Mouse (Mus musculus) heart, embryonic 11.5 days (tissue): ENCODE measurements around the gene Gab2. TPM values are rescaled to one million over a fixed set of nuclear protein-coding genes. Genes with fewer than 3 reads are reported as not detected.

ENCODE experiments used
- ATAC-seq: fragments of 200-750 bp; cut with Nextera tagmentation; replicated peaks from 2 replicates; pipeline ENCODE4 v1.8.0; 2017; ENCODE audit warnings: moderate library complexity; ENCODE audit not compliant: insufficient number of reproducible peaks, low FRiP score, low TSS enrichment
- H3K27ac ChIP-seq: fragments of 300-500 bp; sonication (generic); 2 replicates; pipeline ENCODE4 v1.5.1; 2014; ENCODE audit warnings: mild to moderate bottlenecking, low read depth, low read length
- H3K27me3 ChIP-seq: fragments of 300-500 bp; sonication (generic); 2 replicates; pipeline ENCODE4 v1.6.1; 2014; ENCODE audit warnings: mild to moderate bottlenecking, low read length, mixed read lengths; ENCODE audit not compliant: control insufficient read depth, insufficient read depth
- H3K36me3 ChIP-seq: fragments of 300-500 bp; sonication (generic); 2 replicates; pipeline ENCODE4 v1.6.1; 2014; ENCODE audit warnings: mild to moderate bottlenecking, low read length, moderate library complexity, mixed read lengths; ENCODE audit not compliant: control insufficient read depth, insufficient read depth
- H3K4me1 ChIP-seq: fragments of 300-500 bp; sonication (generic); 2 replicates; pipeline ENCODE4 v1.6.1; 2014; ENCODE audit warnings: low read length; ENCODE audit not compliant: control insufficient read depth, insufficient read depth
- H3K4me2 ChIP-seq: fragments of 300-500 bp; sonication (generic); 2 replicates; pipeline ENCODE4 v1.6.1; 2014; ENCODE audit warnings: mild to moderate bottlenecking, moderate library complexity
- H3K4me3 ChIP-seq: fragments of 300-500 bp; sonication (generic); 2 replicates; pipeline ENCODE4 v1.5.1; 2014; ENCODE audit warnings: low read depth, low read length
- H3K9ac ChIP-seq: fragments of 300-500 bp; sonication (generic); 2 replicates; pipeline ENCODE4 v1.6.1; 2014; ENCODE audit warnings: mild to moderate bottlenecking, low read depth, low read length, moderate library complexity
- H3K9me3 ChIP-seq: fragments of 300-500 bp; sonication (generic); replicated peaks from 2 replicates; pipeline ENCODE4 v1.6.1; 2016; ENCODE audit warnings: low read length; ENCODE audit not compliant: control insufficient read depth
- WGBS: fragments of 180-500 bp; shearing (Covaris S2); extraction: QIAGEN DNeasy Blood & Tissue Kit; methylation state at CpG from one replicate; pipeline ENCODE4 v1.1.7; 2014; ENCODE audit not compliant: insufficient replicate concordance; 5-methylcytosine and 5-hydroxymethylcytosine counted together
- polyA plus RNA-seq: library from polyadenylated mRNA; unstranded; fragments of >200 nt; fragmentation: Nextera tagmentation; extraction: Ambion mirVana; gene quantifications from 2 replicates; pipeline ENCODE4 v1.2.1, GENCODE M21; 2014

Gab2 gene
- polyA plus RNA-seq, 1 experiment from 2014 or later, result 5.7 TPM

DNA sequence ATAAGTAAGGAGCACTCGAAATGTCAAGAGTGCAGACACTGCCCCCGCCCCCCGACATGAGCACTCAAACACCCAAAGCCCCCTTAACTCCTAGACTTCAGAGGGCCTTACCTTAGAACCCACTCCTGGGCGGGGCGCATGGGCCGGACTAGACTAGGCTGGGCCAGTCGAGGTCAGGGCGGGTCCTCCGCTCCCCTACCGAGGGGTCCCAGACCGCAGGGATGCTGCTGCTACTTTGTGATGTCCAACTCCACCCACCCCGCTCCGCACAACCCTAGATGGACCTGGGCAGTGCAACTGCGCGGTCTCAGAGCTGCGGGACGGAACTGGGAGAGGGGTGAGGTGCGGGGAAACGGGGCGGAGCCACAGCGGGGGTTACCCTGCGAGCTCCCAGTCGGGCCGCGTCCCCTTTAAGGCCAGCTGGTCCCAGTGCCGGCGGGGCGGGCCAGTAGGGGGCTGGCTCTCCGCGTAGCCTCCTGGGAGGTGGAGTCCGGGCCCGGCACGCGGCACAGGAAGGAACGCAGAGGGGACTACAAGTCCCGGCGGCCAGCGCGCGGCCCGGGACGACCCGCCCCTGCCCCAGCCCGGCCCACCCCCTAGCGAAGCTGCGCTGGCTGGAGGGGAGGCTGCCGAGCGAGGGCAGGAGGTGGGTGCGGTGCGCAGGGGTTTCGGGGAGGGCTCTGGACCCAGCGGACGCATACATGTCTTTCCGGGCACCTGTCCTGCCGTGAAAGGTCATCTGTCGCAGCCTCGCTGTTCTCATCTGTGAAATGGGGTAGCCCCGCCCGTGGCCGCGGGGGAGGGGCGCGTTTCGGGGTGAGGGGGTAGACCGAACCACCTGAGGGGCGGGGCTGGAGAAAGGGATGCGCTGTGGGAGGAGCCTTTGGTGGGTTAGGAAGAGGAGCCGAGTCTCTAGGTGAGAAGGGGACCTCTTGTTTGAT lies 250.6 kb downstream of the Gab2 start, which contains the start of the genes Usp35 and Kctd21:
TSS of gene Usp35 (minus strand) at position 295 of the 941 bp plus-strand sequence.
TSS of gene Kctd21 (plus strand) at position 602 of the 941 bp plus-strand sequence.
- Histone ChIP-seq H3K27ac (0 out of 2 replicates have a peak within 1 kb of the TSS, but pooled peaks have one; percentile 22), H3K27me3 (peaks cover 11% of the 10 kb centered on the region), H3K4me3 (peak within 1 kb of the TSS; percentile 86), H3K36me3 (no peaks in the 10 kb centered on the region), H3K9me3 (no peaks in the 10 kb centered on the region), H3K9ac (peak within 1 kb of the TSS; percentile 80), H3K4me2 (peak within 1 kb of the TSS; percentile 86), H3K4me1 (peaks cover 7% of the 10 kb centered on the region)
- WGBS, result under 1% methylated on average over 67 of the region's 68 CpGs
- ATAC-seq, result peak; percentile 98

DNA sequence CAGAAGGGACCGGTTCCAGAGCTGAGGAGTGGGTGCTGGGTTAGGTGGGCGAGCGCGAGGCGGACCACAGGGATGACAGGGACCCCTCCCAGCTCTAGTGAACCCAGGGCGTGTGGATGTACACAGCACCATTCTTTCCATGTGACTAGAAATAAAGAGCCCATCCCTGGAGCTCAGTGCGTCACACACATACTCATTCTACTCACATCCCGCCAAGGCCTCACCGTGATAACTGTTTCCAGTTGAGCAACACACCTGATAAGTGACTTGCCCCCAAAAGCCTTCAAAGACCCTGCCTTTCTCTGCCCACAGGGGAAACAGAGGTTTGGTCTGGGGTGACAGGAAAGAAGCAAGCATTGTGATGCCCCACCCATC lies 251.3 kb downstream of the Gab2 start:
- Histone ChIP-seq H3K4me1 (peaks cover 7% of the 10 kb centered on the region), H3K4me2 (peak overlapping the region; percentile 86), H3K27ac (no peak overlapping the region), H3K4me3 (peak overlapping the region; percentile 86), H3K36me3 (no peaks in the 10 kb centered on the region), H3K9ac (peak overlapping the region; percentile 80), H3K9me3 (no peaks in the 10 kb centered on the region), H3K27me3 (peaks cover 8% of the 10 kb centered on the region; the same call in 1 of the 2 replicates)
- WGBS, result 3% methylated on average over 9 of the region's 9 CpGs
- ATAC-seq, result peak; percentile 14; the same call in 1 of the 2 replicates

DNA sequence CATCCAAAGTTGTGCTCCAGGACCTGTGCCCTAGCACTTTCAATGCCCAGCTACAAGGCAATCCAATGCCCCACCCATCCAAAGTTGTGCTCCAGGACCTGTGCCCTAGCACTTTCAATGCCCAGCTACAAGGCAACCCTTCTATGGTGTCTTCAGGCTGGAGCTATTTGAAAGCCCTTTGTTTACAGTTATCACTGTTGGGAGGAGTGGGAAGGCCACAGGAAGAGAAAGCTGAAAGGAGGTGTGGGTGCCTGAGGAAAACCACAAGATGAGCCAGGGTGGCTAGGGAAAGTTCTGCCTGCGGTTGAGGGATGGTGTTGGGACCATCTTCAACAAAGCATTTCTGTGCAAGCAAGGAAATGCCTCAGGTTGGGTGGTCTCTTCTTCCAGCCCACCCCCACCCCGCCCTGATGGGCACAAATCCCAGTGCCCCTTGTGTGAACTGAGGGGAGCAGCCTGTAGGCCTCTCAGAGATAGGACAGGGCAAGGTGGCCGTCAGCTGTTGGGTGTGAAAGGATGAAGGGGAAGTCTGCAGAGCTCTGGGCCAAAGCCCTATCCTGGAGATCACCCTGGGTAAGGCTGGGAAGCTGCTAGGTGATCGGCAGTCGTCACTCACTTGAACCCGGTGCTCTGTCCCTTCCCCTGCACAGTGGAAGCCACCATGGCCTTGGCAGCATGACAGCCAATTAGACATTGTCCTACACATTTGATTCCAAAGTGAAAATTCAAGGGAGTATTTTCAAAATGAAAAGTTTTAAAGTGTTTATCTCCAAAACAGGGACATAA lies 251.9 kb downstream of the Gab2 start:
- peaks cover 10% of the 10 kb centered on the region for H3K4me1 ChIP-seq
- no peaks in the 10 kb centered on the region for H3K9me3 ChIP-seq
- H3K4me3 ChIP-seq, result peak overlapping the region; percentile 86
- ATAC-seq, result no peak
- H3K36me3 ChIP-seq, result no peaks in the 10 kb centered on the region
- H3K27ac ChIP-seq, result no peak overlapping the region
- peaks cover 6% of the 10 kb centered on the region; the same call in 1 of the 2 replicates for H3K27me3 ChIP-seq
- no peak overlapping the region for H3K9ac ChIP-seq
- peak overlapping the region; percentile 86 for H3K4me2 ChIP-seq
- WGBS, result 69% methylated on average over 6 of the region's 6 CpGs

DNA sequence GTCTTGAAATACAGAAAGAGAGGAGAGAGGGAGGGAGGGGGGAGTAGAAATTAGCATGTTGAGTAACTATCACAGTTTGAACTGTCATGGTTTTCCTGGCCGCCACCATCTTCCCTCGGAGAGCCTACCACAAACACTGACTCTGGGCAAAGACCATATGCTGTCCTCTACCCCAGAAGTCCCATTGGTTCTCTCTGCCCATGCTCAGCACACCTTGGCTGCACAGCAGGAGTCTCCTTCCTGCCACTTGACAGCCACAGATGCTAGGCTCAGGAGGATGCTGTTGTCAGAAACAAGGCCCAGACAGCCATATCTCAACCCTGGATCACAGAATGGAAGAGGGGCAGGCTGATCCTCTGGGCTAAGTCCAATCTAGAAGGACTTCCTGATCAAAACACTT lies 253.0 kb downstream of the Gab2 start:
- Histone ChIP-seq H3K9me3 (no peaks in the 10 kb centered on the region), H3K36me3 (no peaks in the 10 kb centered on the region), H3K9ac (no peak overlapping the region), H3K4me3 (no peak overlapping the region), H3K27ac (no peak overlapping the region), H3K4me1 (peaks cover 12% of the 10 kb centered on the region), H3K4me2 (no peak overlapping the region), H3K27me3 (no peaks in the 10 kb centered on the region)
- ATAC-seq, result no peak
- 84% methylated on average over 2 of the region's 2 CpGs for WGBS

DNA sequence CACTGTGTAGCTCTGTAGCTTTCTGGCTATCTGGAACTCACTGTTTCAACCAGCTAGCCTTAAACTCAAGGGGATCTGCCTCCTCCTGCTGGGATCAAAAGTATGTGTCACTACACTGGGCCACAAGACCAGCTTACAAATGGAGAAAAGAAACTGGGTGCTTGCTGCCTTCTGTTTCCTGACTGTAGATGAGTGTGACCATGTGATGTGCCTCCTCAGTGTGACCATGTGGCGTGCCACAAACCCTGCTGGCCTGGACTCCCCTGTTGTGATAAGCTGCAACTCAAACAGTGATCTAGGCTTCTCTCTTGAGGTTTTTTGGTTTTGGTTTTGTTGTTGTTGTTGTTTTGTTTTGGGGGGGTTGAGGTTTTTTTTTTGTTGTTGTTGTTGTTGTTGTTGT lies 255.3 kb downstream of the Gab2 start:
- peaks cover 13% of the 10 kb centered on the region for H3K4me1 ChIP-seq
- no peak overlapping the region for H3K9ac ChIP-seq
- no peaks in the 10 kb centered on the region for H3K27me3 ChIP-seq
- no peaks in the 10 kb centered on the region for H3K36me3 ChIP-seq
- no peak for ATAC-seq
- no peak overlapping the region for H3K27ac ChIP-seq
- H3K4me2 ChIP-seq, result no peak overlapping the region
- H3K9me3 ChIP-seq, result peaks cover 2% of the 10 kb centered on the region; the same call in 1 of the 2 replicates
- no peak overlapping the region for H3K4me3 ChIP-seq
- WGBS, result 71% methylated on average over 1 of the region's 1 CpGs

DNA sequence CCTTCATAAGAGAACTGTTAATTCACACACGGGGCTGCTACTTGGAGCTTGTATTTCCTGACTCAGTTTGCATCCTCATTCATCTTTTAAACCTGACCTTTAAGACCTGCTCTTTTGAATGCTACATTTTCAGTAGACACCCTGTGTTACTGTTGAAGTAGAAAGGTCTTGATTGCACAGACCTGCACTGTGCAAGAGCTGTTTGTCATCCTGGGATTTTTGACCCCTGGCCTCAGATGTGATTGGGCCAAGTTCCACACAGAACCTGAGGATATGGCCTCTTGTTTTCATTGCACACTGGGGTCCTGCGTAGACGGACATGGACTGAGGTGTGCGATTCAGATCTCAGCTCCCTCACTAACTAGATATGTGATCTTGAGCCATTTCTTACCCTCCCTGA lies 257.2 kb downstream of the Gab2 start:
- Histone ChIP-seq H3K27ac (no peak overlapping the region), H3K9ac (no peak overlapping the region), H3K4me2 (no peak overlapping the region), H3K4me1 (peaks cover 24% of the 10 kb centered on the region), H3K27me3 (no peaks in the 10 kb centered on the region), H3K36me3 (no peaks in the 10 kb centered on the region), H3K9me3 (peaks cover 2% of the 10 kb centered on the region; the same call in 1 of the 2 replicates), H3K4me3 (no peak overlapping the region)
- WGBS, result 79% methylated on average over 4 of the region's 4 CpGs
- ATAC-seq, result no peak

DNA sequence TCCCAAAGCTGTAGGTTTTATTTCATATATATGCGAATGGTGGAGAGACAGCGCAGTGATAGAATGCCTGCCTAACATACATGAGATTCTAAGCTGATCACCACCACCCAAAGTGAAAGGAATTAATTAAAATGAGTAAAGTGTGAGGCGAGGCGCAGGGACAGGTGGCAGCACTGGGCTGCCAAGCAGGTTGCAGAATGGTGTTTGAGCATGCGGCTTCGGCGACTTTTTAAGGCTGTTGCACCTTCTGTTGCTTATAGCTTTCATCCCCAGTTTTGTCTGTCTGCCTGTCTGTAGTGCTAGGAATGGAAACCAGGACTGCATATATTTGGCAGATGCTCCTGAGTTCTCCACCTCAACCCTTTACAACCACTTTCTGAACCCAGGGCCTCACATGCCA lies 258.2 kb downstream of the Gab2 start:
- Histone ChIP-seq H3K36me3 (no peaks in the 10 kb centered on the region), H3K9me3 (peaks cover 2% of the 10 kb centered on the region; the same call in 1 of the 2 replicates), H3K4me1 (peaks cover 24% of the 10 kb centered on the region), H3K4me3 (no peak overlapping the region), H3K27ac (no peak overlapping the region), H3K4me2 (no peak overlapping the region), H3K9ac (no peak overlapping the region), H3K27me3 (no peaks in the 10 kb centered on the region)
- 89% methylated on average over 7 of the region's 7 CpGs for WGBS
- no peak for ATAC-seq
